Mouse (Mus musculus): Measurements from ENCODE around the gene Ttc33.
A peak's percentile ranks its signal among the peaks of the same experiment; 100 is the strongest.

Ttc33 gene

DNA sequence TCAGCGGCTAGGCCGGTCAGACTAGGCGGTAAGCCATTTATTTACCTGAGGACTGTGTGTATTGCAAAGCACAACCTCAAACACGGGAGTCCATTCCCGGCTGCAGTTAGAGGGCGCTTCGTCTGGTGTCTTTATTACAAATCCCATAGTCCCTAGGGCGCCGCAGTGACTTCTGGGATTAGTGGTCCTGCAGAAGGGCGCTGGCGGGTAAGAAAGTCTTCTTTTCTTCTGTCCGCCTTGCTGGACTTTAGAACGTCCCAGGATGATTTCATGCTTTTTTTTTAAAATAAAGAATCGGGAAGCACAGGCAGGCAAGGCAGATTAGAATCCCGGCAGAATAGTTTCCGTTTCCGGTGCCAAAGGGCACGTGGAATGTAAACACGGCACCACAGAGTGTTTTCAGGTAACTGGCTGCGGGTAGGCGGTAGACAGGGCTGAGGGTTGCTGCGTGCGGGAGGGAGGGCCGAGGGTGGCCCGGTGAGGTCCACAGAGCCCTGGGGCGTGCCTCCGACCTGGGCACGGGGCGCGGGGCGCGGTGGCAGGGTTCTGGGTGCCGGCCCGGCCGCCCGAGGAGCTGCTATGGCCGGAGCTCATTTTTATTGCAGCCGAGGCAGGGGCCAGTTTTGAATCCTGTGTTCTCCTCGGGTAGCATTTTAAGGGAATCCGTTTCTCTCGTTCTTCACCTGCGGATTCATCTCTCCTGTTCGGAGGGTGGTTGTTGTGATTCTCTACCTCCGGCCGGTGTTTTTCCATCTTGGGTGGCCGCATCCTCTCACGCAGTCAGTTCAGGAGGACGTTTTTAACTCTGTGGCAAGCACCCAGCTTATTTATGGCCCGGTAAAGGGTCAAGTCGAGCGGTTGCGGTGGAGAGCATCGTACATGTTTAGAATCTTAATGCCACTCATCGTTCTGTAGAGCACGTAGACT lies at the start of gene Ttc33:
Gene Ttc33 (plus strand): TSS at position 160 of the 927 bp plus-strand sequence.
- DNase-seq (ENCODE audit: low read depth, low spot score) = peak; percentile 60

DNA sequence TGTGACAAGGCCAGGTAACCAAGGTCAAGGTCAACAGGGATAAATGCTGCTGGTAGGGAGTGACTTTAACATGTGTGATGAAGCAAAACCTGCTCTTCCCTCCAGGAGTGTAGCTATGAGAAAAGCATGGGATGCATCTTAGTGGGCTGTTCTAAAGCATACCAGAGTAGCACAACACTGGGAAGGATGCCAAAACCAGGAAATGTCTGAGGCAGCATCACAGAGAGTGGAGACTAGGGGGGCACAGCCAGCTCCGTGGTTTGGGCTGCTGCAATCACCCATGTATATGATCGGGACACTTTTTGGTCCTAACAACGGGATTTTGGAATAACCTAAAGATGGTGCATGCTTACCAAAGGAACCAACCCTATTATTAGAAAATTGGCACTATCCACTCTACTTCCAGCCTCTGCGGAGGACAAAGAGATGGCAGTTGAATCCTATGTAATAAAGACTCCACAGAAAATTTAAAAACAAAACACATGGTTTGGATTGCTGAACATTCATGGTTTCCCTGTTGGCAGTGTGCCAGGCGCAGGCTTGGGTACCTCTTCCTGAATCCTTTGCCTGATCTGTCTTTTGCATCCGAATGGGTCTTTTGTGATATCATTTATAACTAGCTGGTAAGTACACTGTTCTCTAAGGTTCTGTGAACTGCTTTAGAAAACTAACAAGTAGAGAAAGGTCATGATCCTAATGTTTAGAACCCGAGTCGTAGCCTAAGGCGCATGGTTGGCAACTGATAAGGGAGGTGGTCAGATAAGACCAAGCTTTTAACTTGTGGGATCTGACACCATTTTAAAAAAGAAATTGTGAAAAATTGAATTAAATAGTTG lies 47.1 kb upstream of the Ttc33 start:
- no peak for DNase-seq (ENCODE audit: low read depth, low spot score)

DNA sequence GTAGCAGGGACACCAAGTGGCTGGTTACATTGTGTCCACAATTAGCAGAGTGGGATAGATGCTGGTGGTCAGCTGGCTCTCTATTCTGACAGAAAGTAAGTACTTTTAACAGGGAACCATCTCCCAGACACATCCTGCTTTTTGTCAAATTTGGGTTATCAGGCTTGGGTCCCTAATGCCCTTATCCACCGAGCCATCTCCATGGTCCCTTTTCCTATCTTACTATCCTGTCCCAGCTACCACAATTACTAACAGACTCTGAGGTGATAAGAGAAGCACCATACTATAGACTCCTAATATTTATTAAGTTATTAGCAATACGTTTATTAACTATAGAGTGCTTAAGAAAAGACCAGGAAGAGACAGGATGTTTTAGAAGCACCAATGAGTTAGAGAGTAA lies 46.0 kb upstream of the Ttc33 start:
- DNase-seq (ENCODE audit: low read depth, low spot score) = no peak

DNA sequence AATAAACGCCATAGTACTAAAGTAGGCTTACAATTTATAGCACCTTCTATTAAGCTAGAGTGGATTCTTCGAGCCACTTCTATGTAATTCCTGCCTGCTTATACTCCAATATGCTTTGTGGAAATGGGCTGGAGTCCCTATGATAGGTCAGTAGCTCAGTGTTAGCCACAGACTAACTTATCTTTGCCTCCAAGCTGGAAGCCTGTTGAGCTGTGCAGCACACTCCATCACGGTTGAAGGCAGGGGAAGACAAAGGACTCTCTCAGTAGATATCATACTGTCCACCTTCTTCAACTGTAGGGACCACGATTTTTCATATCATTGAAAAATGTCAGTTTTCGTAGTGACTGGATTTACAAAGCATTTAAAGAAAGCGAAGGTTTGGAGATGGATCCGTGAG lies 45.5 kb upstream of the Ttc33 start:
- no peak for DNase-seq (ENCODE audit: low read depth, low spot score)

DNA sequence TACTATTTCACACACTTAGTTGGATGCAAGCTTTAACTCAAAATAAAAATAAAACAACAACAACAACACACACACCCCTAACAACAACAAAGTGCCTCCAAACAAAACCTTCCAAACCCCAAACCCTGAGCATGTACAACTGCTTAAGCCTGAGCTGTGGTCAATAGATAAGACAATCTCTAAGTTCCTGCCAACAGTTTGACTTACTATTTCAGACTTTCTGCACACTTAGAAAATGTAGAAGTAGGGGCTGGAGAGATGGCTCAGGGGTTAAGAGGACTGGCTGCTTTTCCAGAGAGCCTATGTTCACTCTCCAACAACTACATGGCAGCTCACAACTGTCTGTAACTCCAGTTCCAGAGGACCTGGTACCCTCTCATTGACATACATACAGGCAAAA lies 45.0 kb upstream of the Ttc33 start:
- DNase-seq (ENCODE audit: low read depth, low spot score) = no peak

DNA sequence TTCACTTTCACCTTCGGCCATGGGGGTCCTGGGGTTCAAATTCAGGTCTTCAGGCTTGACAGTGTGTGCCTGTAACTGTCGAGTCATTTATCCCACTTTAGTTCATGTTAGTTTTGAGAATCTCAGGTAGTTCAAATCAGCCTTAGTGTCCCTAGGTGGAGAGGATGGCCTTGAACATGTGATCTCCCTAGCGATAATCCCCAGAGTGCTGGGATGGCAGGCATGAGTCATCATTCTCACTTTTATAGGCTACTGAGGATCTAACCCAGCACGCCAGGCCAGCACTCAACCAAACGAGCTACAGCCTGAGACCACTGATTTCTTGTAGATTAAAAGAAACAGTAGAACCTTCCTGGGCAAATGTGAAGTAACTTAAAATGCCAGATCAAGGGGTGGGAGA lies 43.3 kb upstream of the Ttc33 start:
- no peak for DNase-seq (ENCODE audit: low read depth, low spot score)

DNA sequence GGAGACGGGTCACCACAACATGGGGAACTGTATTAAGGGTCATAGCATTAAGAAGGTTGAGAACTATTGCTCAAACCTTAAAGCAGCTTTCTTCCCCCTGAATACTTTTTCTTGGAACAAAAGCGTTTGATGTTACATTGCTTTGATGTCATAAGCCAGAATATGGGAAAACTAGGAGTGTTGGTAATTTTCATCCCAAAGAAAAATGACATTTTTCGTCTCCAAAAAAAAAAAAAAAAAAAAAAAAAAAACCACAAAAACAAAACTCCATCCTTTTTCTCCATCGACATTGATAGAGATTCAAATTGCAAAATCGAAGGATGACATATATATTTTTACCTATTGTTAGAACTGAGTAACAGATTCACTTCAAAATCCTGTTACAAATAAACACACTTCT lies 42.6 kb upstream of the Ttc33 start:
- DNase-seq (ENCODE audit: low read depth, low spot score) = no peak

DNA sequence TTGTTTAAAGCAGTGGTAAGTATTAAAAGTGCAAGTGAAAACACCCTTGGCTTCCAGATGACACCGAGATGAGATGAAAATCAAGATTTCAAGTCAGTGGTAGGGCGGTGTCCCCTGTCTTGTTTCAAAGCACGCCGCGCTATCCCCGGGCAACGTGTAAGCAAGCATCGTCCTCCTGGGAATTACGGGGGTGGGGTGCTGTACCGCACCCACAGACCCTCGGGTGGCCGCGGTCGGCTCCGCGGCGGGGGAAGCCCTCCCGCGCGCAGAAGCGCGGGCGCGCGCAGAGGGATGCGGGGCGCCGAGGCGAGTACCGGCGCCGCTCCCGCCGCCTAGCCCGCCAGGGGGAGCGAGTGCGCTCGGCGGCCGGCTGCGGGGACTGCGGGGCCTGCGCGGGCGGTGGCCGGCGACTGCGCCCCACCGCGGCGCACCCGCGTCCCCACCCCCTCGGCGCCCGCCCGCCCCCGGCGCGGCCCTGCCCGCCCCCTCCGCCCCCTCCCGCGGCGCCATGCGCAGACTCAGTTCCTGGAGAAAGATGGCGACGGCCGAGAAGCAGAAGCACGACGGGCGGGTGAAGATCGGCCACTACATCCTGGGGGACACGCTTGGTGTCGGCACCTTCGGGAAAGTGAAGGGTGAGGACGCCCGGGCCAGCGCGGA lies 41.8 kb upstream of the Ttc33 start, which contains the start of gene Prkaa1:
Gene Prkaa1 (plus strand): TSS at position 501 of the 660 bp plus-strand sequence.
- peak; percentile 45 for DNase-seq (ENCODE audit: low read depth, low spot score)

DNA sequence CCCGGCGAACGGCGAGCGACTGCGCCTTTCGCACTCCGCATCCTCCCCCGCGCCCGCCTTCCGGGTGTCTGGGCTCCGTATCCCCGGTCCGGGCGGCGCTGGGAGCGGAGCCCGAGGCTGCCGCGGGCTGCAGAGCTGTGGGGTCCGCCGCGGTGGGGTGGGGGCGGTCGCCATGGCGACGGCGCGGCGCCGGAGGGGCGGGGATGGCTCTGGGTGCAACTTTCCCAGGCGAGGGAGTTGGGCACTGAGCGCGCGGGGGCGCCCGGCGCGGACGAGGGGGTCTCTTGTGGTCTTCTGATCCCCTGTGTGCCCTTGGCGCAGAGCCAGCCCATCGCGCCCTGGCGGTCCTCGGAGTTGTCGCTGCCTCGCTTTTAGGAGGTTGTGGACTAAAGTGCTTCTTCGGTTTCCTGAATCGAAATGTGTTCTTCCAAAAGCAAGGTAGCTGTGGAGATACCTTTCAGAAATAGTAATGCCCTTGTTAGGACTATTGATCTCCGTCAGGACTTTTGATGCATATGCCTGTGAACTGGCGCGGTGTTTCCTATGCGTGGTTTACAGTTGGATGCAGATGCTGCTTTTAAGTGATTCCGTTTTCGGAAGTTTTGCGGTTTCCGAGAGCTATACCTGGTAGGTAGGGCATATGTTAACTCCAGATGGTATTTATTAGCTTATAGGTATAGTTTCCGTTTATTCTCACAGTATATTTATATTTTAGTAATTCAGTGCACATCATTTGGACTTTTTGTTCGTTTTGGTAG lies 41.1 kb upstream of the Ttc33 start:
- peak; percentile 34 for DNase-seq (ENCODE audit: low read depth, low spot score)

DNA sequence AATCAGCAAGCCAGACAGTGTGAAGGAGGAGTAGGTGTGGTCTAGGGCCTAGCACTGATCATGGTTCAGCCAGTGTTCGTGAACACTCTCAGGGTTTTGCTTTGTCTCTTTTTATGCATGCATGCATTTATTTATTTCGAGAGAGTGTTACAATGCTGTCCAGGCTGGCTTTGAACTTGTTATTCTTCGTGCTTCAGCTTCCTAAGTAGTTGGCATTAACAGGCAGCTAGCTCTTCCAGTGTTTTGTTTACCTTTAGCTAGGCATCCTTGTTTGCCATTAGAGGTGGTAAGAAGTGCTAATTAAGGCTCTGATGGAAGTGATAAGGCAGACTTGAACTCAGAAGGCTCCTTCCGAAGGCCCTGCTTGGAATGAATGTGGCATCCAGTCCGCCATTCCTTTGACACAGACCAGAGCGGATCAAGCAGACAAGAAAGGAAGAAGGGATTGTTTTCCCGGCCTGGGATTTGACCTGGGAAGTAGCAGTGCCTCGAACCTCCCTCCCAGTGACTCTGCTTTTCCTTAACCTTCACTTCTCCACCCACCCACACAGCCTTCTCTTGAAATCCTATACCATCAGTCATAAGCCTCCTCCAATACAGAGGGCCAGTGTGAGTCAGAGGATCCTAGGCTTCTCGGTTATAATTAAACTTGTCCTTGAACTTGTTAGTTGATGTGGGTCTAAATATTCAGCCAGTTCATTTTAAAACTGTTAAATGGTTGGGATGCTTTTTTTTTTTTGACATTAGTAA lies 40.0 kb upstream of the Ttc33 start:
- DNase-seq (ENCODE audit: low read depth, low spot score) = no peak

DNA sequence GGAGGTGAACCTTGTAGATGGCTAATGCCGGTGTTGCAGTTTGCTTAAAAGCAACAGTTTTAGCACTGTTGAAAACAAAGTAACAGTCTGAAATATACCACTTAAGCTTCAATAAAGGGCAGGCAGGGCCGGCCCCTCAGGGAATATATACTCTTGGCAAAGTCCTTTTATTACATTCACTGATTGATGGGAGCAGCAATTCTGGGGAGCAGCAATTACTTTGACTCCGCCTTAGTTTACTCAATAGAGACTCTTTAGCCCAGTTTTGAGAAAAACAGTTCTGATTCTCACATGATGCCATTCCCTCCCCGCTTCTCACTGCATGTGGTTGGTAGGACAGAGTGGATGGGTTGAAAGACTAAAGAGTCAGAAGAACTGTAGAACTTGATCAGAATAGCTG lies 36.1 kb upstream of the Ttc33 start:
- no peak for DNase-seq (ENCODE audit: low read depth, low spot score)

DNA sequence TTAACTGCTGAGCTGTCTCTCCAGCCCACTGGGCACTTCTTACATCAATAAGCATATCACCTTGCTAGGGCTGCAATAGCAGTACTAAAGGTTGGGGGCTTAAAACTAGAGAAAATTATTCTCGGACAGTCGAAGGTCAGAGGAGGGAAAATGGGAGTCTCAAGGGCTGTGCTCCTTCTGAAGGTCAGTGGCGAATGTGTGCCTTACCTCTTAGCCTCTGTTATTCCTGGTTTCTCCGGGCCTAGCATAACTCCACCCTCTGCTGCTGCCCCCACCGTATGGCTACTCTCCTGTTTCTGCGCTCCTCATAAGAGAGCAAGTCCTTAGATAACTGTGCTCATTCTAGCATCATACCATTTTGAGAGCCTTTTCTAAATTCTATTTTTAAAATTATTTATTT lies 33.2 kb upstream of the Ttc33 start:
- no peak for DNase-seq (ENCODE audit: low read depth, low spot score)

DNA sequence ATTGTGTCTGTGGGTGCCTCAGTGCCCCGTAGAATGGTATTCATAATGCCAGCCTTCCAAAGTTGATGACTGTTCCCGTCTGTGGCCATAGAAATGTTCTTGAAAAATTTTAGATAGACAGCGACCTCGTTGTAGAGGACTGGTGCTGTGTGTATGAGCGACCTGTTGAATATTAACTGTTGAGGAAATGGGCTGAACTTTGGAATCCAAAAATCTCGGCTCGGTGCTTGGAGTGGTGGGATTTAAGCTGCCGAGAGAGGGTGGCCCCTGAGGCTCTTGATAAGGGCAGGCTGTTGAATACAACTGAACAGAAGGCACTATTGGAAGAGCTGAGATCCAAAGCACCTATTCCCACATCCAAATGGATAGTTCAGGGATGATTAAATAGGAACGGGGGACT lies 30.7 kb upstream of the Ttc33 start:
- no peak for DNase-seq (ENCODE audit: low read depth, low spot score)

DNA sequence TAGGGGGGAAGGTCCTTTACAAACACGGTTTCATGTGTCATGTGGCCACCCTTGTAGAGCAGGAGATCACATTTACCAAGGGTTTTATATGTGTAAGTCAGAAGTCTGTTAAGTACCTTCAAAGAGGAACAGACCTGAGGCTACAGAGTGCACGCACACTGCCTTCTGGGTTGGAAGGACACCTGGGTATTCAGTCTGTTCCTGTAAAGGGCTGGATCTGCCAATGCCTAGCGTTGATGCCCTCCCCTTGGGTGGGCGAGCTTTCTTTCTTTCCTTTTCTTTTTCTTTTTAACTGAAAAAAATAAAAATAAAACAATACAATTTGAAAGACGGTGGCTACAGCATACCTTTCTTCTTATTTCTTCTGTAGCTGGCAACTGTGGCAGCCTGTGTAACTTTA lies 30.2 kb upstream of the Ttc33 start:
- no peak for DNase-seq (ENCODE audit: low read depth, low spot score)

DNA sequence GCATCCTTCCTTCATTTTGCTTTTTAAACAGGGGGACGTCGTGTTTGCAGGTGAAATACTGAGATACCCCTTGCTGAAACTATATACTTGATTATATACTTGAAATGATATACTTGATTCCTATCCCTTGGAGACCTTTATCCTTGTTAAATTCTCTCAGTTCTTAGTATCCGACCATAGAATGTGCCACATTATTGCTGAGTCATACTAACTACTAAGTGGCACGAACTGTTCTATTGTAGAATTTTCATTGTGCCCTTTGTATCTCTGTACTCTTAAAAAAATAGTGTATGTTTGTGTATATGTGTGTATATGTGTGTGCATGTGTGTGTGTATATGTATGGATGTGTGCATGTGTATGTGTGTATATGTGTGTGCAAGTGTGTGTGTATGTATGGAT lies 29.0 kb upstream of the Ttc33 start:
- DNase-seq (ENCODE audit: low read depth, low spot score) = no peak

DNA sequence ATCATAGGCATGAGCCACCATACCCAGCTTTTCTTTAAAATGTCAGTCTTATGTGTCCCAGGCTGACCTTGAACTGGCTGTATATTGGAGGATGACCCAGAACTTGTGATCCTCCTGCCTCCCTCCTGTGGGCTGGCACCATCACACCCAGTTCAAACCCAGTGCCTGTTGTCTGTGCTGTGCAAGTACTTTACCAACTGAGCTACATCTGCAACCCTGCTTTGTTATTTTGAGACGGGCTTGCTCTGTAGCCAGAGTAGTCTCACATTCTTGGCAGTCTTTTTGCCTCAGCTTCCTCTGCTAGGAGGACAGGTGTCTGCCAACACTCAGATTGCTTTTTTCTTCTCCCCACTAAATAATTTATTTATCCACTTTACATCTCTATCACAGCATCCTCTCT lies 27.9 kb upstream of the Ttc33 start:
- DNase-seq (ENCODE audit: low read depth, low spot score) = no peak

DNA sequence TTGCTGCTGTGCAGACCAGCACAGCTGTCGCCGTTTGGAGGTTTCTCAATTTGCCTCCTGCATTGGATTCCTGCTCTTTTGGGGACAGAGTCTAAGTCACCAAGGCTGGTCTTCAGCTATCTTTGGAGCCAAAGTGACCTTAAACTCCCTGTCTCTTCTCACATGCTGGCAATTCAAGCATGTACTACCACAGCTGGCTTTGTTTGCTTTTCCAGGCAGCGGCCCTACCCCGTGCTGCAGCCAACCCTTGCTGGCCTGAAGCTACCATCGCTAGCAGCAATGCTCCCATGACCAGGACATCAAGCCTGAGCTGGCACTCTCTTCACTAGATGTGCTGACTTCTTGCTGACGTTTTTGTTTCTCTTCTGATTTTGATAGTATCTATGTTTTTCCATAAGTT lies 26.5 kb upstream of the Ttc33 start:
- no peak for DNase-seq (ENCODE audit: low read depth, low spot score)

DNA sequence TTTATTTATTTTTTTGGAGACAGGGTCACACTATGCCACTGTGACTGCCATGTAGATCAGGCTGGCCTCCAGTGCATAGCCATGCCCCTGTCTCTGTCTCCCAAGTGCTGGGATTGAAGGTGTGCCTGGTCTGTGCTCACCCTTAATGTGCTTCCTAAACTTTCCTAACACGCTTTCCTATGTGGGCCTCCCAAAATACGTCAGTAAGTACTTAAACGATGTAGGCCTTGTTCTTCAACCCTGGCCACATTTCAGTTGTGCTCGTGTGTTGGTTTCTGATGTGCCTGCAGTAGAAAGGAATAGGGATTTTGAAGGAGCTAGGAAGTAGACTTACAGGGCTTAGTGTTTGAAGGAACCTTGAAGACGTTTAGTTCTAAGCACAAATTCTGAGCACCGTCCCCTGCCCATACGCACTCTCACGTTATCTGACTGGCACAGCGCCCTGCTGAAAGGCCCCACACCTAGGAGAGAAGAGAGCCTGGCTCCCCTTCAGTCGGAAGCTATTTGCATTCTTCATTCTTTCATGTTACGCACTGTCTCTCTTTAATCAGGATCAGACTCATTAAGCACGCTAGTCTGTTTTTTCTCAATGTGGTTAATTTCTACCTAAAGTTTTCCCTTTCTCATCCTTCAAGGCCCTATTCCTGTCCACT lies 20.1 kb upstream of the Ttc33 start:
- no peak for DNase-seq (ENCODE audit: low read depth, low spot score)

DNA sequence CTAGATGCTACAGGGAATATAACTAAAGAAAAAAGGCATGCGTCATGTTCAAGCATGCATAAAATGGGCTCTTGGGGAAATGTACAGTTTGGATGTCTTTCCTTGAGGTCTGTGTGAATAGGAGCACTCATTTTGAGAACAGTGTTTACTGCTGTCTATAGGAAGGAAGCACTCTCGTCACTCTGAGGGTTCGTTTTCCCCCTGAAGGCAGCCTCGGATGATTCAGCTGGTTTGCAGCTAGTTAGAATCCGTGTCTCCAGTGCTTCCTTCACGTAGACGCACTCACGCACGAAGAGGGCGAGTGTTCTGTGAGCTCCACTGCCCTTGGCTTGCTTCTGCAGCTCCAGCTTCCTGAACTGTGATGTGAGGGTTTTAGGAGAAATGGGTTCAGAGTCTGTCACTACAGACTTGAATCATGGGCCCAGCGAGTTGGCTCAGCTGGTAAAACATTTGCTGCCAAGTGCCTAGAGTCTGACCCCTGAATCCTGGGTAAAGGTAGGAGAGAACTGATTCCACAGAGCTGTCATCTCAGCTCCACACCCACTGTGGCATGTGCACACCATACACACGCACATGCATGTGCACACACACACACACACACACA lies 12.0 kb upstream of the Ttc33 start:
- no peak for DNase-seq (ENCODE audit: low read depth, low spot score)
